Mouse (Mus musculus): Measurements from ENCODE around the gene Pard3. TPM values are rescaled to one million over a fixed set of nuclear protein-coding genes. Genes with fewer than 3 reads are reported as not detected.

Gene Pard3
- total RNA-seq, 2 experiments from 2014 or later: 30.9 to 31.6 TPM

DNA sequence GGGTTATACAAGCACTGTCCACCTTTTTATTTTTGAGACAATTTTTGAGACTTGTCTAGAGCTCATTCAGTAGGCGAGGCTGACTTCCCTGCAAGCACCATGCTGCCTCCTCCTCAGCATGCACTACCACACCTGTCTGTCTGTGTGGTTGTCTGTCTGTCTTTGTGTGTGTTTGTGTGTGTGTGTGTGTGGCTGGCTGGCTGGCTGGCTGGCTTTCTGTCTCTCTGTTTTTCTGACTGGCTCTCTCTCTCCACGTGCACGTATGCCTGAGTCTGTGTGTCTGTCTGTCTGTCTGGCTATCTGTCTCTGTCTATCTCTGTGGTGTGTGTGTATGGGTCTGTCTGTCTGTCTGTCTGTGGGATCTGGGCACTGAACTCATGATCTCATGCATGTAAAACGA is 199.2 kb downstream of the Pard3 start:
- no peak for DNase-seq (ENCODE audit: low spot score)
- intact Hi-C loops (cut with DNase I): no loop called here

DNA sequence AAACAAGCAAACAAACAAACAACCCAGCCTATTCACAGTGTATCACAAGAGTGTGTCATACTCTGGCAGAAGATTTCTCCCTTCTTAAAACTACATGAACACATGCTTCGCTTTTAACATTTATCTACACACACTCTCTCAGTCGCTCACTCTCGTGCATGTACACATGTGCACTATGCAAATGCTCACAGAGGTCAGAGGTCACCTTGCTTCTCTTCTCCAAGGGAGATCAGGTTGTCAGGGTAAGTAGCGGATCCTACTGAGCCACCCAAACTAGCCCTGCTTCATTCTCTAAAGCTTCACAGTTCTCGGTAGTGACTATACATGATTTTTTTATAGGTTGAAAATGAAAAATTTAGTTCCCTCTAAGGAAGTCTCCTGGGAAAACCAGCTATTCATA is 199.8 kb downstream of the Pard3 start:
- intact Hi-C loops (cut with DNase I): no loop called here
- DNase-seq (ENCODE audit: low spot score): no peak

DNA sequence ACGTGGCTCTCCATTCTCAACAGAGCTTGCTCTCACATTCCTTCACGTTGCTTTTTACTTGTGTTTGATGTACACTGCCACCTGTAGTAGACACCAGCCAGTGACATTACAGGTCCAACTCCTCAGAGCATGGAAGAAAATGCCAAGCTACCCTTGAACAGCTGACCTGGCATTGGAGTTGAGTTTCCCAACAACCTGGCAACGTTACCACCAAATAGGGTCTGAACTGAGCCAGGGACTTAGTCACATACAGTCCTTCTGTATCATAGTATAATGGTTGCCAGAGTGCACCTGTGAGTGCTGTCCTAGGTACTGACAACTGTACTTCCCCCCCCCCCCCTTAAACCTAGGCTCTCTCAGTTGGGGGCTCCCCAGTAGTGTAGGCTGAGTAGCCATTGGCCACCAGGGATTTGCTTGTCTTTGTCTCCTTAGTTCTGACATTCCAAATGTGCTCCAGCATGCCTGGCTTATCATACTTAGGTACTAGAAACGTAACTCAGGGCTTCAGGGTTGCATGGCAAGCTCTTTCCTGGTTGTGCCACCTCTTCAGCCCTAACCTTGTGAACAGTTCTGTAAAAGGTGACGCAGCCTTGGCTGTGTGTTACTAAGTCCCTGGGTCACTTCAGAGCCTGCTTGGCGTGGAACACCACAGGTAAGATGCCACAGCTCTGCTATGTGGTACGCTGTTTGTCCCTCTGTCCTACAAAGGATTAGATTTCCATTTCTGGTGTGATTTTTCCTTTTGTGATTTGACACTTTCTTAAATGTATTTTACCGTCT is 201.2 kb downstream of the Pard3 start:
- DNase-seq (ENCODE audit: low spot score): no peak
- intact Hi-C loops (cut with DNase I): no loop called here

DNA sequence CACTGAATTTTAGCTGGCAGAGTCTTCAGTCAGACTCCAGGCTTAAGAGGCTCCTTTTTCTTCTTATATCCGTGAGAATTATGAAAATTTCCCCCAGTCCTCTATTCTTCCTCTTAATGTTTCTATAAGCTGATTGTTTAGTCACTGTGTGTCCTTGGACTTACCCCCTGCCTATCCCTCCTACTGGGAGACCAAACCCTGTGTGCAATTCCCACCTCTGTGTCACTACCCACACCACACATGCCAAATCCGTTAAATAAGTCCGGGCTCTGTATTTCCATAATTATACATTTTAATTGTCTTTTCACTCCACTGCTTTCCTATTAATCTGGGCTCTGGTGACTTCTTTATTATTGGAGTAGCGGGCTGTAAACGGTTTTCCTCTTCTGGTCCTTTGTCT is 203.1 kb downstream of the Pard3 start:
- intact Hi-C loops (cut with DNase I): no loop called here
- DNase-seq (ENCODE audit: low spot score): no peak

DNA sequence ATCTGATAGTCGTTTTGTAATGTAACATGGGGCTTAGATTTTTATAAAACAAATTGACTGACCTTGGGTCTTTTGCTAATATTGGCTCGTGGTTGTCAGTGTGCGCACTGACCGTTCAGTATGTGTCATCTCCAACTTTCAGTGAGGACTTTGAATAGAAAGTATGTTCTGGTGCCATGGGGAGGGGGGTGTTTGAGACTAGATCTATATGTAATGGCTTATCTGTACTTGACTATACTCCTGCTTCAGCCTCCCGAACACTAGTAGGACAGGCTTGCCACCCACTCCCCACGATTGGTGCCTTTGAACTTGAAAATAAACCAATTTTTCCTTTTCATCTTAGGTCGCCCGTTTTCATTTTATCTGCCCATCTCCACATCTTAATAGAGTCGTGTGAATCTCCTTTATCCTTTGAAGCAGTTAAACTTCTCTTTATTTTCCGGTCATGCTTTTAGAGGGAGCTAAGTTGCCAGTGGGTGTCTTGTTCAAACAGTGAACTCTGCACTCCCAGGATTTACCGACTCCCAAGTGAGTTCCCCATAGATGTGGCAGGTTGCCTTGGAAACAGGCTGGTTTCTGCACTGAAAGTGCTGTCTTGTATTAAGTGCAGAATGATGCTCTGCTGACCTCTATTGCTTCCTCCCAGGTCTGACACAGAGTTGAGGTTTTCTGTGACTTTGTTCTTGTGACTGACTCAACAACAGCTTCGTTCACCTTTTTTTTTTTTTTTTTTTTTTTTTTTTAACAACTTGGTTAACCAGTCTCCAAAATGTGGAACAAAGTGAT is 204.7 kb downstream of the Pard3 start:
- intact Hi-C loops (cut with DNase I): no loop called here
- no peak for DNase-seq (ENCODE audit: low spot score)

DNA sequence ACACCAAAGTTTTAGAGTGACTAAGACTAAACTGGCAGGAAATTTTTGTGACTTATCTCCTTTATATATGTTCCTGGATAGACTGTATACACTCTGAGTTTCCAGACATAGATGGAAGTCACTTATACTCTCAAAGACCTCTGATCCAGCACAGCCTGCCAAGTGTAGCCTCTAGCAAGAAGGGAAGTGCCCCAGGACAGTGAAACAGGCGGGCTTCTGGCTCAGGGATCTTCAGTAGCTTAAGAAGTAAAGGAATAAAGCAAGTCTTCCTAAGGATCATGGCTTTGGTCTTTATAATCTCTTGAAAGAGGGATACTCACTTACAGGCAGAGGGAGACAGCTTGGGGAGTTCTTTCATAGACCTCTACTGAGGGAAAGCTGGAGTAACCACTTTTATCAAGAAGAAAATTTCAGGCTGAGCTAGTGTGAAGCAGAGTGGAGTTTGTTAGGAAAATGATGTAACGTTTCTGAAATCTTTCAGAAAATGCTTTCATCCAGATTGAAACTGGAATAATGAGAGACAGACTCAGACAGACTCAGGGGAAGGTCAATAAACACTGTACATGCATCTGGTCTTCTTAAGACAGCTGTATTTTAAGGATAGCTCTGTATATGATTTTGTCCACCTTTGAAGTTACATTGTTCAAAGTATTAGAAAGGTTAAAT is 205.5 kb downstream of the Pard3 start:
- intact Hi-C loops (cut with DNase I): no loop called here

DNA sequence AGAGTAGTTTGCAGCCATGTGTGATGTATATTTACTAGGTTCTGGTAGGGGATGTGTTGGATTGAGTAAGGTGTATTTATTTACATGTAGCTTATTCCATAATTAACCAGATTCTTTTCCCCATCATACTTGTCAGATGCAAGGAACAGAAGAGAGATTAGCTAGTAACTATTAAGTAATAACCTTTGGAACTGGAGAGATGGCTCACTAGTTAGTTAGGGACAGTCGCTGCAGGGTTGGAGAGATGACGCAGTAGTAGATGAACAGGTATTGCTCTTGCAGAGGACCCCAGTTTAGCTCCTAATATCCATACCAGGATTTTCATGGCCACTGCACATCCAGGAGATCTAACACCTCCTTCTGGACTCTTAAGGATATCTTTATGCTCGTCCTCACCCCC is 207.5 kb downstream of the Pard3 start:
- DNase-seq (ENCODE audit: low spot score): no peak
- intact Hi-C loops (cut with DNase I): no loop called here

More for the DNA sequence above, 205.5 kb downstream of the Pard3 start:
- no peak for DNase-seq (ENCODE audit: low spot score)

DNA sequence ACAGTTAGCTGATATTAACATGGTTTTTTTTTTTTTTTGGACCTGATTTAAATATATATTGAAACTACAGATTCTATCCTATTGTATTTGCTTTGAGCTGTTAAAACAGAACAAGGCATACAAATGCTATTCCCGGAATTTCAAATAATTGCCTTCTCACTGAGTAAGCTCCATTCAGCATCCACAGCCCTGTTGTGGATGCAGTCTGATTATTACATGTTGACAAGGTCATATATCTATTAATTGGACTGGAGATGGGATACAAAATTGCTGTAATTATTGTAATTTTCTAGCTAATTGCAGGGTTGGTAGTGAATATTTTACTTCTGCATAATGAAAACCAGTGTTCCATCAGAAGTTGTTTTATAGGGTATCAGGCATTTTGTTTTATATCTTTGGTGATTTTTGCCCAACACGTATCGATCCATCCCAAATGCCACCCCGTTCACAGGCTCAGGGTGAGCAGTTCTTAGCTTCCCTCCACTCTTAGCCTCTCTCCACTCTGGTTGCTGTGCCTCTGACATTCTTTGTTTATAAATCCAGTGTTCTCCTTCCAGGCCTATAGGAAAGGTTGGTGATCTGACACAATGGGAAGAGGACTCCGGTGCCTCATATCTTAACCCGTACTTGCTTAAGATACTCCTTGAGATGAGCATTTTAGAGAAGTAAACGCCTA is 216.7 kb downstream of the Pard3 start:
- DNase-seq (ENCODE audit: low spot score): no peak
- intact Hi-C loops (cut with DNase I): no loop called here

DNA sequence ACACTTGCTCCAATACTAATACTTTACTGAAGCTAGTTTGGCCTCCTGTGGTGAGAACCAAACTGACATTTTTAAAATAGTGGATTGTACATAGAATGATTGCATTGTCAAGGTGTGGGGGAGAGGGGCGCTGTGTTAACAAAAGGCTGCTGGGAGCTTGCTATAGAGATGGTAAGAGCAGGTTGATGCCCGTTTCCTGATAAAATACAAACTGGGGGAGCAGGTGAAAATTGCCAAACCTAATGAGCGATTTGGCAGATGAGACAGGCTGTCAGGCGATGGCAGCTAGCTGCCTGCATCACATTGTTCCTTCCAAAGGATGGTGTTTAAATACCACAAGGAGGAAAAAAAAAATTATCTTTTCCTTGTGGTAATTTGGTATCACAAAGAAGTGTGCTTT is 217.3 kb downstream of the Pard3 start:
- no peak for DNase-seq (ENCODE audit: low spot score)
- intact Hi-C loops (cut with DNase I): no loop called here

DNA sequence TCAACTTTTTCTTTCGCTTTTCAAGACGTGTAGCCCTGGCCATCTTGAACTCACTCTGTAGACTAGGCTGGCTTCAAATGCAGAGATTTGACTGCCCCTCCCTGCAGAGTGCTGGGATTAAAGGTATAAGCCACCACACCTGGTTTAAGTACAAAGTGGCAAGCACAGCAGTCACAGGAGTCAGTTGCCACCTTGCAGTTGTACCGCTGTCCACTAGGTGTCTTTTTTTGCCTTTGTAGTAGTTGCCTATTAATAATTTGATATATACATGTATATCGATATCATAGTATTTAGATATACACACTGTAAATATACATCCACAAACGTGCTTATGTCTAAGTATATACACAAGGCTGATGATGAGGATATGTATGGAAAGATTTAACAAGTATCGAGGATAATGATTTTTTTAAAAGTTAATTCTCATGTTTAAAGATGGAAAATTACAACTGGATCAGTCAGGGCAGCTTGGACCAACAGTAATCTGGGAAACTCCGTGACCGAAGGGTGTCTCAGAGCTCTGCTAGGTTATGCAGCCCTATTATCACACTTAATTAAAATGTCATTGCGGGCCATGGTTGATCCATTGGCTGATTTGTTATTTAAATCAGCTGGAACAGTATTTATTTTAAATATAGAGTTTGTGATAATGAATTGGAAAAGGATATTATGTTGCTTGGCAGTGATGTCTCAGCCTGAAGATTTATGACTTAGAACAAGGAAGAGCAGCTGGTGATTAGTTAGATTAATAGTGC is 220.9 kb downstream of the Pard3 start:
- DNase-seq (ENCODE audit: low spot score): no peak
- intact Hi-C loops (cut with DNase I): no loop called here

DNA sequence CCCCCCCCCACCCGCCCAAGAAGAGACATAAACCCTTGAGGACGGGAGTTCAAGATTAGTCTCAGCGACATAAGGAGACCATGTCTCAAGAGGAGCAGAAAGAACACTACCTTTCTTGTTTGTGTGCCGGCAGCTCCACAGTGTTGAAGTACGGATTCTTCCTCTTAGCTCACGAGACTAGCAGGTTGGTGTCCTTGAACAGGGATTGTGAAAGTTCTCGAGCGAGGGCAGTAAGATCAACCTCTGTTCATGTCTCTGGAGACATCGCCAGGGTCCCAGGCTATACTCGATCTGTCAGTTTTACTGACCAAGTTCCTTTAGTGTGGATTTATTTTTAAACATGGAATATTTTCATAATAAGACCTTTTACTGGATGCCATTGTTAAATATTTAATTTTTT is 224.1 kb downstream of the Pard3 start:
- intact Hi-C loops (cut with DNase I): no loop called here
- DNase-seq (ENCODE audit: low spot score): no peak

DNA sequence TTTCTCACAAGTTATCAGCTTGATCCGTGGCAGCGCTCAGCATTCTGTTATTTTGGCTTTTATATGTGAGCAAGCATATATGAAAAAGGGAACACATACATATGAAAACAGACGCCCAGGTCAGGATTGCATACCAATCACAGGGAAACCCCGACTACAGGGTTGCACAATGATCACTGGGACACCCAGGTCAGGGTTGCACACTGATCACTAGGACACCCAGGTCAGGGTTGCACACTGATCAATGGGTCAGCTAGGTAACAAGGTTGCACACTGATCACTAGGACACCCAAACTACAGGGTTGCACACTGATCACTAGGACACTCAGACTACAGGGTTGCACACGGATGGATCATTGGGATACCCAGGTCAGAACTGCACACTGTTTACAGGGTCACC is 228.6 kb downstream of the Pard3 start:
- DNase-seq (ENCODE audit: low spot score): no peak
- intact Hi-C loops (cut with DNase I): no loop called here

DNA sequence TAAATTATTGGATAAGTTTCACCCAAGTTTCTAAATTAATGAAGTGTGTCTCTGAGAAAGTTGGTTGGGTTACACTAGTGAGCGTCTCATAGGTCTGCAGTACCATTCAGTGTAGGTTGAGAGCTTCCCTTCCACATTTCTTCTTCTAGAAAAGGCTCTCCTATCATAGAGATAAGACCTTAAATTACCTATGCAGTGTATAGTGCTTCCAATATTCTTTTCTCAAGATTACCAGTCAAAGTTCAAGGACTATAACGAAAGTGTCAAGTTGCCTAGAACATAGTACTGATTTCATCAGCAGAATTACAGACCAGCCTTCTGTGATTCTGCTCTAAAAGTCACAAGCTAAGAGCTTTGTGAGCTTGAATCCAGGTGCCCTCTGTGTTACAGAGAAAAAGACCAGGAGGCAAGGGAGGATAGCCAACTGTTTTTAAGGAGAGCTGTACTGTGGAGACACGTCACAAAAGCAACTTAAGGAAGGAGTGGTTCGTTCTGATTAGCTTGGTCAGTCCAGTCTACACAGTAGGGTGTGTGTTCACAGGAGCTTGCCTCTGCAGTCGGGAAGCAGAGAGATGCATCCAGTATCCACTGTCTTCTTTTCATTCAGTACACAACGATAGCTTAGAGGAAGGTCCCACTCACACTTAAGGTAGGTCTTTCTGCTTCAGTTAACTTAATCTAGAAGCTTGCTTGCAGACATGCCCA is 229.5 kb downstream of the Pard3 start:
- DNase-seq (ENCODE audit: low spot score): no peak
- intact Hi-C loops (cut with DNase I): no loop called here

DNA sequence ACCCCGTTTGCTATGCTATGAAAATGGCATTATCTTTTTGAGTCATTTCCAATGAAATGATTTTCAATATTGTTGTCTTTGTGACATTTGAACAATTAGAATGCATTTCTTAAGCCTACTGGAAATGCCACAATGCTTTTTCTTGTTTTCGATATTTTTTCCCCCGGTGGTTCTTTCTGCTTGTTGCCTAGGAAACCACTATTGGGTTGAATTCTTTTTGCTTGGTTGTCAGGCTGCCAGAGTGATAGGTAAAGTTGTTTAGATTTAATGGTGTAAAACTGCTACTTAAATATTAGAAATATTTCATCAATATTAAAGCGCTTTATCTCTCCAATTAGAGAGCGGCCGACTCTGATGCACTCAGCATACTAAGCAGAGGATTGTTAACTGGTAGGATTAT is 230.4 kb downstream of the Pard3 start:
- intact Hi-C loops (cut with DNase I): no loop called here
- DNase-seq (ENCODE audit: low spot score): no peak

DNA sequence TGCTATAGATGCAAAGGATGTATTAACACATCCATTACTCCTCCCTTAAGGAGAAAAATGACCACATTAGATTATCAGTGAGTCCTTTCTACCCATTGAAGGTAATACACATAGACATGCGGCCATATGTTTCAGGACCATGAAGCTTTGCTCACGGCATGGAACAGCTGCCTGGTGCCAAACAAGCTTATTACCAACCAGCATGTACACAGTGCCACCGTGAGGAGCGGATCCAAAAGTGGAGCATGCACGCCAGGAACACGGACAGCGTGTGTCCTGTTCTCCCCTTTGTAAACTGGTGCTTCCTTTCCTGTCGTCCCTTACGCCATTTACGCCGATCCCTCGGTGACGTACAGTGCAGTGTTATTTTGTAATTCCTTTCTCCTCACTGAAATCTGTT is 232.2 kb downstream of the Pard3 start:
- DNase-seq (ENCODE audit: low spot score): no peak
- intact Hi-C loops (cut with DNase I): no loop called here

DNA sequence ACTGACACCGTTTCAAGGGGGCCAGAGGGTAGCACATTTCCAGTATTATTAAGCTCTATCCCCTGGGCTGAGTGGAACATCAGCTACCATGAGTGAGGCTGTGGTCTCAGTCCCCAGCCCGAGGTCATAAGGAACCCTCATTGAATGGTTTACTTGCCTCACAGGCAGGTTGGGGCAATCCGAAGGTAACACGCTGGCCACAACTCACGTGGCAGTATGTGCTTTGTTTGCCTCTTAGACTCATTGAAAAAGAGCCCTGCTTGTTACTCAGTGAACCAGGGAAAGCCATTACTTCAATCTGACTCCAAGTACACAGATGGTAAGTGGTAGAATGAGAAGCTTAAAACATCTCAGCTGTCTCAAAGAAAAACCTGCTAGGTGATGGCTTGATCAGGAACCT is 236.8 kb downstream of the Pard3 start:
- intact Hi-C loops (cut with DNase I): no loop called here
- no peak for DNase-seq (ENCODE audit: low spot score)

DNA sequence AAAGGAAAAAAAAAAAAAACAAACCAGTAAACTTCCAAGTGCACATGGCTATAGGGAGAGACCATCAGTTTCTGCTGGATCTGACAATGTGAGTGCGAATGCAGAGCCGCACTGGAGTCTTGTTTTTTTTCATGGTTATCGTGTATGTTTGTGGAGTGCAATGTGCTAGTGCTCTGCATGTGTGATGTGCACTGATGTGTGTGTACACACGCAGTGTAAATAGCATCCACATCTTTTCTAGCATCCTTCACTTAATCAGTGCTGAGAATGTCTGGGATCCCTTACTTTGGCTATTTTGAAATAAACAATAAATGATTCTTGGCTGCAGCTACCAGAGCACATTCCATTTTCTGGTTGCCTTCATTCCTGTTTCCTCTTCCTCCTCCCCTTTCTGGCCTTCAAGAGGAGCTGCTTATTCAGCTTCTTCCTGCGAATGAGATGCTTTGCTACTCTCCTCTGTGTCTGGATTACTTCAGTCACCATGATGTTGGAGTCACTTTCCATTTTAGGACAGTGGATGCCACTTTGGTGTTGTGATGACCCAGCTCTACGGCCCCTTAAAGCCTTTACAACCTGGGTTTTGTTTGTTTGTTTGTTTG is 239.3 kb downstream of the Pard3 start:
- intact Hi-C loops (cut with DNase I): no loop called here
- no peak for DNase-seq (ENCODE audit: low spot score)

DNA sequence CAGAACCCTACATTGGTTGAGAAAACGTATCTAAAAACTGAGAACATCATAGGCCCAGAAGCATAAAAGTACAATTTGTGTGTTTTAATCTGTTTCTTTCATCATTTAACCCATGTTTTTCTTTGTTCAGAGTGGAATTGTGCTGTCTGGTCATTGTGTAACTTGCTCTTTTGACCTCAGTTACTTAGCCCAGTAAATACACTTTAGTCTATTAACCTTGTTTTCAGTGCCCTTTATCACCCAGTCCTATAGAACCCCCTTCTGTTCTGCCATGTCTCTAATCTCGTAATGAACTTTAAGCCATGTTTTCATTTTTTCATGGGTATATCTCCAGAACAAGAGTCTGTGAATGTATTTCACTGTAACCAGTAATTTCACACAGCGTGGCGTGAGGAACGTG is 243.3 kb downstream of the Pard3 start:
- DNase-seq (ENCODE audit: low spot score): no peak
- intact Hi-C loops (cut with DNase I): no loop called here

DNA sequence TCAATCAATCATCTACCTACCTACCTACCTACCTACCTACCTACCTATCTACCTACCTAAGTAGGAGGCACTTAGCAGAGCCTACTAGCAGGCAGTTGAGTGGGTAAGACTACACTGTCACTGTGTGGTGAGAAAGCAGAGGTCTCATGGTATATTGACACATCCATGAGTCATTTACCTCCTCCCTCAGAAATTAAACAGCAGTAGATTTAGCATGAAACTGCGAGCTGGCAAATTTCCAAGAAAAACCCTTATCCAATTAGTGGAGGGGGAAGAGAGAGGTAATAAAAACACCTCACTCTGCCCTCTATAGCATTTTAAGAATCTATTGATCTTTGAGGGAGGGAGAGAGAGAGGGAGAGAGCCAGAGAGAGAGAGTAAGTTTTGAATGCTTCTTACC is 245.7 kb downstream of the Pard3 start:
- DNase-seq (ENCODE audit: low spot score): no peak
- intact Hi-C loops (cut with DNase I): no loop called here
